Mouse (Mus musculus) thymus, adult 18-20 months (tissue): ENCODE results near the gene Hoxa9.
A peak's percentile ranks its signal among the peaks of the same experiment; 100 is the strongest.

Experiments used
- DNase-seq, 2 experiments: peaks; one replicate each; pipeline ENCODE4 v3.0.0; 2022; ENCODE audit warnings: mixed read lengths in 2 of 2

Gene Hoxa9

GRCm38 (mm10) chr6:52227470-52228222 lies 3.2 kb downstream of the Hoxa9 start:
- DNase-seq = no peak

- DNase-seq = peak in 1 of 2 experiments; percentile 1
Measured at GRCm38 (mm10) chr6:52226569-52227257, 4.2 kb downstream of the Hoxa9 start.

GRCm38 (mm10) chr6:52225612-52226568 lies 5.0 kb downstream of the Hoxa9 start:
- DNase-seq = no peak

- DNase-seq = no peak
Measured at GRCm38 (mm10) chr6:52224895-52225611, 5.8 kb downstream of the Hoxa9 start.

DNA sequence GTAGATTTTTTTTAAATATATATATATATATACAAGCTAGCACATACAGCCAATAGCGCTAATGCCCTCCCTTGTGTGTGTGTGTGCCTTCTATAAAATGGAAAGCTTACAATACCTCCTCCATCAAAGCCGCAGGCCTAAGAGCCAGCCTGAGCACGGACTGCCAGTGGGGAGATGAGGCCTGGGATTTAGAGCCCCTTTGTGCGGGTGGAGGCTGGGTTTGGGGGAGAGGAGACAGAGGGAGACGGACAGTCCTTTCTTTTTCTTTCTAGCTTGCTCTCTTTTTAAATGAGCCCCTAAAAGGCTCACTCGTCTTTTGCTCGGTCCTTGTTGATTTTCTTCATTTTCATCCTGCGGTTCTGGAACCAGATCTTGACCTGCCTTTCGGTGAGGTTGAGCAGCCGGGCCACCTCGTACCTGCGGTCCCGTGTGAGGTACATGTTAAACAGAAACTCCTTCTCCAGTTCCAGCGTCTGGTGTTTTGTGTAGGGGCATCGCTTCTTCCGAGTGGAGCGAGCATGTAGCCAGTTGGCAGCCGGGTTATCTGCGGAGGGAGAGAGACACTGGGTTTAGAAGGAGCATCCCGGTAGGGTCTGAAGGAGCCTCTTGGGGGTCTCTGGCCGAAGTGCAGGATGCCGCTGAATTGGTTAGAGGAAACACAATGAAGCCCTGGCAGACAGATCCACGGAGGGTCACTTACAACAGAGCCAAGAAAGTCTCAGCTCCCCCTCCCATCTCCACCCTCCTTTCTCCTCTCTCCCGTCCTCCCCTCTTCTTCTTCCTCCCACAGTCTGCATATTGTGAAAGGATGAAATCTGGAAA lies 6.7 kb downstream of the Hoxa9 start:
- DNase-seq = no peak

DNA sequence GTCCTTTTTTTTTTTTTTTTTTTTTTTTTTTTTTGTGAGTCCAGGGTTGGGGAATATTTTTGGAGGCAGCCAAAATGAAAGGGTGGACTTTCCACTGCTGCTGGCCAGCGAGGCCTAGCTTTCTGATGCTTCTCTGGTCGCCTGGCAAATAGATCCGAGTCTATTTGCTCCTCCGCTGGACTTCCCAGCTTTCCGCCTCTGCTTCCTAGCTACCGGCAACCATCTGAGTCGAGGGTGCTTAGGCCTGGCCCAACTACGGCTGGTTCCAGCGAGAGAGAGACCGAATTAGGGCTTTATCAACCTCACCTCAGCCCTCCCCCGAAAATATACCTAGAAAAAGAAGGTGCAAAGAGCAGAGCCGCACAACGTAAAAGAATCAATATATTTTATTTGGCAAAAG lies 8.2 kb downstream of the Hoxa9 start:
- DNase-seq = no peak

- peak in 1 of 2 experiments; percentile 3 for DNase-seq
Measured at GRCm38 (mm10) chr6:52221993-52222685, 8.8 kb downstream of the Hoxa9 start.

DNA sequence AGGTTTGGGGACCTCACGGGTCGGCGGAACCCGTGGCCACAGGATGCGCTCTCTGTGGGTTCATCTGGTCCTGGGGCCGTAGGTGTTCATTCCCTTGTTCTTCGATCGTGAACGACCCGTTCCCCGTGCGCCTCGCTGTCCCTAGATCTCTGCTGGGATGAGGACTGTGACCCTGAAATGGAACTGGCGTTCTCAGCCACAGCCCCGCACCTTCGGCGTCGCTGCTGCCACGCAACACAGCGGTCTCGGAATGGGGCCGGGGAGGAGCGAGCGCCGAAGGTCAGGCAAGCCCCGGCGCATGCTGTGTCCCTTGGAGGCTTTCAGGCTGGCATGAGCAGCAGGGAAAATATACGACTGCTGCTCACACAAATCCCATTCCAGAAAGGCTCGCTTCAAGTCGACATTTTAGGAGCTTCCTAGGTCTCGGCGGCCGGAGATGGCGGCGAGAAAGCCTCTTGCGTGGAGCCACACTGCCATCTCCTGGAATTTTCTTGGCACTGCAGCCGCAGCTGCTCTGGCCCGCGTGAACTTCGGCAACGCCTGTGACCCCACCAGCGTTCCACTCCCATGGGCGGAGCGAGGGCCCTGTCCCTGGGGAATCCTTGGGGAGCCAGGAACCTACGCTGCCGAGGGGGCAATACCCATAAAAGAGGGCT lies 9.4 kb downstream of the Hoxa9 start, which contains the start of gene Hoxa7:
Gene Hoxa7 (minus strand): TSS at position 518 of the 656 bp plus-strand sequence.
- peak; percentile 52 to 63 for DNase-seq

GRCm38 (mm10) chr6:52220865-52221310 lies 10.0 kb downstream of the Hoxa9 start:
- DNase-seq = no peak

DNA sequence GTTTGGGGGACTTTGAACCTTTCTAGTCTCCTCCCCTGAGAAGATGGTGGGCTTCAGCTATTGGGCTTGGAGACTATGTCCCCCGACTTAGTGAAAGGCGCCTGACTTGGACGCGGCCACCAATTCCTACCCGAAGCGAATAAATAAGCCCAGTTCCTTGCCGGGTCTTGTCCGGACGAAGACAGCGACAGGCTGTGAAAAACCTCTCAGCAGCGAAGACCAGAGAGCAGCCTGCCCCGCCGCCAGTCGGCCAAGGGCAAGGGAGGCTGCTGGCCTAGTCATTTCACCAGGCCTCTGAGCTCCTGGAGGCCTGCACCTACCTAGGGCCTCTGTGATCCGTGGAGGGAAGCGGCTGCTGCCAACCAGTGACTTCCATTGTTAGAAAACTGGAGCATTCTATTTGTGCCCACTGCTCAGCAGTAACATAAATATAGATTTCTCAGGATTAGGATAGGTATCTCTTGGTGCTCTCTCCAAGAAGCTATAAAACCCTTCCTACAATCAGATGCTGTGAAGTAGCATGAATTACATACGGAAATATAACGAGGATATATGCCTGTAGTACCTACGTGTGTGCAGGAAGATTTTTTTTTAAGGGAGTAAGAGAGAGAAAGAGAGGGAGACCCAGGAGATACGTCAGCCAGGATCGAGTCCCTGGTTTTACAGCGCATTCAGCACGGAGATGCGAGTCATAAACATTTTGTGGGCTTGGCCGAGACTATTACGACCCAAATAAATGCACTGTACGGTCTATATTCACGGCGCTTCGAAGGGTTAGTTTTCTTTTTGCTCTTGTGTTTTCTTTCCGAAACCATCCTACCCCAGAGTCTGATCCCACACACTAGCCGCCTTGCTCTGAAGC lies 10.7 kb downstream of the Hoxa9 start:
- DNase-seq = peak in 1 of 2 experiments; percentile 1

DNA sequence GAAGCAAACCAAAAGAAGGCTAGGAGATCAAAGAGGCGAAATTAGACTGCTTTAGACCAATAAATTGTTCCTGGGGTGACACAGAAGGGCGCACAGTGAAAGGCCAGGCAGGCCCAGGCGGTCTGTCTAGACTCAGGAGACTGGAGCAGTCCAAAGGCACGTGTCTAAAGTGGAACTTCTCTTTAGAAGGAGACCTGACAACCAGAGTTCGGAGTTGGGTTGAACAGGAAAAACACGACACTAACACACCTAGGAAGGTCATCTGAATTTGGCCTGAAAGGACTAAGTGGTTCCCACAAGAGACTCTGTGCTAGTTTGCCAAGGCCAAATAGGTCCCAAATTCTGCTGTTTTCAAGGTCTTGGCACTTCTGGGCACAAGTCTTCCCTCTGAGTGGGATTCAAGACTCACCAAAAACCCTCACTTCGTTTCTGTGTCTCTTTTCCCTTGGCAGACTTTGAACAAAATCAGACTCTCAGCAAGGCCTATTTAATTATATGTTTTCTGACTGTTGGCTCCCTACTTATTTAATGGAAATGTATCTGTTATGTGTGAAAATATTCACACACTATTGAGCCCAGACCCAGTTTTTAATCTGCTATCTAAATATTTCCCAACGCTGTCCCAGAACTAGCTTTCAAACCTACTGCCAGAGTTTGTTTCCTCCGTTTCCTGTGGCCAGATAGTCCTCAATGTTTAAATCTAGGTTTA lies 11.5 kb downstream of the Hoxa9 start:
- no peak for DNase-seq

DNA sequence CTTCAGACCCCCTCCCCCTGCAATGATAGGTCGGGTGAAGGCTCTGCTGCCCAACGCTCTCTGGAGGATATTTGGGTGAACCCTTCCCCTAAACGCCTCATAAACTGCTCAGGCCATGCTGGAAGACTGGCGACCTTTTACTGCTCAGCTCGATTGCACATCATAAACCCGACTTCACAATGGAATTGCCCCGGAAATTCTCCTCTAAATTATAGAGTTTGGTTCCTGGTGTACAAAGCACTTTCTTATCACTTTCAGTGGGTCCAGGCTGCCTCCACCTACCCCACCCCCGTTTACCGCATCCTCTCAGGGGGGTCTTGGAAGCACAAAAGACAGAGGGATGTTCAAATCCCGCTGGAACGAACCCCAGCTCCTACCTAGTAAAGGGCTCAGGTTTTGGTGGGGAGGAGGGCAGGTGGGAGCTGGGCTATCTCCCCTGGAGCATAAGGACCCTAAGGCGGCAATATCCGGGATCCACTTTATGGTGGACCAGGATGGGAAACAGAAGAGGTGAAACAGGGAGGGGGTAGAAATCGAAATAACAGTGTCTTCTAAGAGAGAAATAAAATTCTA lies 12.2 kb downstream of the Hoxa9 start:
- no peak for DNase-seq

- DNase-seq = no peak
Measured at GRCm38 (mm10) chr6:52217895-52218642, 12.8 kb downstream of the Hoxa9 start.

DNA sequence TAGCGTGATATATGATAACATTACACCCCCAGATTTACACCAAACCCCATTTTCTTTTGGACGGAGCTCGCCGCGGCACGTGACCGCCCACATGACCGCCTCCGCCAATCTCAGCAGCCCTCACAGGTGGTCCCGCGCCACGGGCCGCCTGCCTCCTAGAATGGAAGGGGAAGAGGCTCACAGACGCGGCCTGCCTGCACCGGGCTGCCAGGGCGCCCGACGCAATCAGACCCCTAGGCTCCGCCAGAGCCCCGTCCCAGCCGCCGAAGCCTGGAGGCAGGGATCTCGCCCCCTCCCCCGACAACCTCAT lies 13.5 kb downstream of the Hoxa9 start:
- DNase-seq = peak; percentile 52 to 58

DNA sequence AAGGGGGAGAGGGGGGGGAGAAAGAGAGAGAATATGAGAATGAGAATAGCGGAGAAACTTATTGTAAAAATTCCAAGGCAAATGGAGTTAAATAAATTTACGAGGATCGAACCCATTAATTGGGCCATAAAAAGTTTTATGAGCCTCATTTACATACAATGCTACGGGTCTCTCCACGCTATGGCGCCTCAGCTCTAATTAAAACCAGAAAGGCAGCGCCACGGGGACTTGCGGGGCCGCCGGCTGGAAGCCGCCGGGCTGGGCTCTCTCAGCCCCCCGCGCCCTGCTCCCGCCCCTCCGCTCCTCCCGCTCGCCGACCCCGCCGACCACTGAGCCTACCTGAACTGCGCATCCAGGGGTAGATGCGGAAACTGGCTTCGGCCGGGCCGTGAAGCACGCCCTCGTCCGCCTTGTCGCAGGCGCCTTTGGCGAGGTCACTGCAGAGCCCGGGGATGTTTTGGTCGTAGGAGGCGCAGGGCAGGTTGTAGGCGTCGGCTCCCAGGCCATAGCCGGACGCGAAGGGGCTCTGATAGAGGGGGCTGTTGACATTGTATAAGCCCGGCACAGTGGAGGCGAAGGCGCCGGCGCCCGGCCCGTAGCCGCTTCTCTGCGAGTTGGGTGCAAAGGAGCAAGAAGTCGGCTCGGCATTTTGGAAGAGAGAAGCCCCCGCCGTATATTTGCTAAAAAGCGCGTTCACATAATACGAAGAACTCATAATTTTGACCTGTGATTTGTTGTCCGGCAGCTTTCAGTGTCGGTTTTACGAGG lies 14.0 kb downstream of the Hoxa9 start:
- DNase-seq = no peak

GRCm38 (mm10) chr6:52215771-52216535 lies 14.9 kb downstream of the Hoxa9 start:
- DNase-seq = no peak
